Mouse (Mus musculus): ENCODE data around the gene Adamts4. TPM values are rescaled to one million over a fixed set of nuclear protein-coding genes. Genes with fewer than 3 reads are reported as not detected.

The Adamts4 gene
- polyA plus RNA-seq, 1 experiment from 2014 or later: 5.0 TPM

GRCm38 (mm10) chr1:171227879-171228278, 22.3 kb upstream of the Adamts4 start:
- DNase-seq (ENCODE audit: low spot score) (no peak), ATAC-seq (replicated peaks; ENCODE audit: low FRiP score, low TSS enrichment, low read depth) (no peak)
- H3K36me3 ChIP-seq (ENCODE audit: control insufficient read depth, insufficient read depth, low read length): no peaks in the 10 kb centered on the region
- 90% methylated on average over 1 of the region's 1 CpGs for WGBS
- no peaks in the 10 kb centered on the region for H3K4me1 ChIP-seq (replicated peaks; ENCODE audit: control insufficient read depth, insufficient read depth, low read length)
- H3K4me2 ChIP-seq (ENCODE audit: low read length): no peak overlapping the region
- no peak overlapping the region for H3K27ac ChIP-seq (ENCODE audit: low read depth)
- H3K9ac ChIP-seq (ENCODE audit: low read length): no peak overlapping the region
- H3K27me3 ChIP-seq (replicated peaks; ENCODE audit: control insufficient read depth, insufficient read depth, low read length): no peaks in the 10 kb centered on the region
- H3K9me3 ChIP-seq (ENCODE audit: control insufficient read depth, low read length): no peaks in the 10 kb centered on the region
- no peak overlapping the region for H3K4me3 ChIP-seq (ENCODE audit: low read depth, low read length)

DNA sequence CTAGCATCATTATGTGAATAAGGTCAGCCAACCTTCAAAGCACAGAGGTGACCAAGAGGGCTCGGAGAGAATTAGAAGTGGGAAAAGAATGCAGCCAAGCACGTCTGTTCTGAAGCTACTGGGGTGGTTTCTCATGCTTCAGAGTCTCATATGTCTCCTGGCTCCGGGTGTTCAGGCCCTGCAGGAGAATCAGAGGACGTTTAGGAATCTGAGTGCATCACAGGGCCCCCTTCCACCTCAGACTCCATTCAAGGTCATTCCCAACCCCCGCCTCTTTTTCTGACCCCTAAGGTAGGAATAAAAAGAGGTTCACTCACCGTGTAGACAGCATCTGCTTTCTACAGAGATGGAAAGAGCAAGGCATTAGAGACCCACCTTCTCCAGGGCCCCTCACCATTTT, 20.5 kb upstream of the Adamts4 start:
- Histone ChIP-seq H3K4me3 (ENCODE audit: low read depth, low read length) (no peak overlapping the region), H3K9me3 (ENCODE audit: control insufficient read depth, low read length) (no peaks in the 10 kb centered on the region), H3K27ac (ENCODE audit: low read depth) (no peak overlapping the region), H3K4me2 (ENCODE audit: low read length) (no peak overlapping the region), H3K9ac (ENCODE audit: low read length) (no peak overlapping the region), H3K4me1 (replicated peaks; ENCODE audit: control insufficient read depth, insufficient read depth, low read length) (no peaks in the 10 kb centered on the region), H3K27me3 (replicated peaks; ENCODE audit: control insufficient read depth, insufficient read depth, low read length) (no peaks in the 10 kb centered on the region), H3K36me3 (ENCODE audit: control insufficient read depth, insufficient read depth, low read length) (peaks cover 16% of the 10 kb centered on the region)
- DNase-seq (ENCODE audit: low spot score) (no peak), ATAC-seq (replicated peaks; ENCODE audit: low FRiP score, low TSS enrichment, low read depth) (no peak)
- 64% methylated on average over 6 of the region's 6 CpGs for WGBS

- peaks cover 21% of the 10 kb centered on the region for H3K36me3 ChIP-seq (ENCODE audit: control insufficient read depth, insufficient read depth, low read length)
- H3K4me3 ChIP-seq (ENCODE audit: low read depth, low read length): no peak overlapping the region
- H3K4me1 ChIP-seq (replicated peaks; ENCODE audit: control insufficient read depth, insufficient read depth, low read length): no peaks in the 10 kb centered on the region
- no peak for ATAC-seq (replicated peaks; ENCODE audit: low FRiP score, low TSS enrichment, low read depth)
- no peaks in the 10 kb centered on the region for H3K9me3 ChIP-seq (ENCODE audit: control insufficient read depth, low read length)
- 79% methylated on average over 3 of the region's 3 CpGs for WGBS
- no peak overlapping the region for H3K9ac ChIP-seq (ENCODE audit: low read length)
- H3K27me3 ChIP-seq (replicated peaks; ENCODE audit: control insufficient read depth, insufficient read depth, low read length): no peaks in the 10 kb centered on the region
- no peak overlapping the region for H3K27ac ChIP-seq (ENCODE audit: low read depth)
- no peak overlapping the region for H3K4me2 ChIP-seq (ENCODE audit: low read length)
- no peak for DNase-seq (ENCODE audit: low spot score)
Observed at GRCm38 (mm10) chr1:171230215-171230614, 20.0 kb upstream of the Adamts4 start.

- no peaks in the 10 kb centered on the region for H3K4me1 ChIP-seq (replicated peaks; ENCODE audit: control insufficient read depth, insufficient read depth, low read length)
- H3K9ac ChIP-seq (ENCODE audit: low read length): no peak overlapping the region
- peaks cover 37% of the 10 kb centered on the region for H3K36me3 ChIP-seq (ENCODE audit: control insufficient read depth, insufficient read depth, low read length)
- no peak overlapping the region for H3K4me3 ChIP-seq (ENCODE audit: low read depth, low read length)
- H3K9me3 ChIP-seq (ENCODE audit: control insufficient read depth, low read length): no peaks in the 10 kb centered on the region
- DNase-seq (ENCODE audit: low spot score) (no peak), ATAC-seq (replicated peaks; ENCODE audit: low FRiP score, low TSS enrichment, low read depth) (no peak)
- 69% methylated on average over 4 of the region's 4 CpGs for WGBS
- H3K27ac ChIP-seq (ENCODE audit: low read depth): no peak overlapping the region
- no peaks in the 10 kb centered on the region for H3K27me3 ChIP-seq (replicated peaks; ENCODE audit: control insufficient read depth, insufficient read depth, low read length)
- H3K4me2 ChIP-seq (ENCODE audit: low read length): no peak overlapping the region
Observed at GRCm38 (mm10) chr1:171231844-171232243, 18.4 kb upstream of the Adamts4 start.

DNA sequence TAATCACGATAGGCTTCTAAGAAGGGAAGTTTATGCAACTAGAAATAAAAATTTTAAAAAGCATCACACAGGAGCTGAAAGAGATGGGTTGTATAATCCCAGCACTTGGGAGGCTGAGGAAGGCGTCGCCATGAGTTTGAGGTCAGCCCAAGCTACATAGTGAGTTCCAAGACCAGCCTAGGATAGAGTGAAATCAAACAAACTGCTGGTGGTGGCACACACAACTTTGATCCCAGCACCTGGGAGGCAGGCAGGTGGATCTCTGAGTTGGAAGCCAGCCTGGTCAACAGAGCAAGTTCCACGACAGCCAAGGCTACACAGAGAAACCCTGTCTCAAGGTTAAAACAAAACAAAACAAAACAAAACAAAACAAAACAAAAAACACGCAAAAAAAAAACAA, 17.9 kb upstream of the Adamts4 start:
- H3K27me3 ChIP-seq (replicated peaks; ENCODE audit: control insufficient read depth, insufficient read depth, low read length): no peaks in the 10 kb centered on the region
- ATAC-seq (replicated peaks; ENCODE audit: low FRiP score, low TSS enrichment, low read depth) (no peak), DNase-seq (ENCODE audit: low spot score) (no peak)
- H3K9me3 ChIP-seq (ENCODE audit: control insufficient read depth, low read length): no peaks in the 10 kb centered on the region
- no peak overlapping the region for H3K9ac ChIP-seq (ENCODE audit: low read length)
- H3K27ac ChIP-seq (ENCODE audit: low read depth): no peak overlapping the region
- H3K4me2 ChIP-seq (ENCODE audit: low read length): no peak overlapping the region
- no peaks in the 10 kb centered on the region for H3K4me1 ChIP-seq (replicated peaks; ENCODE audit: control insufficient read depth, insufficient read depth, low read length)
- 84% methylated on average over 5 of the region's 5 CpGs for WGBS
- peaks cover 42% of the 10 kb centered on the region for H3K36me3 ChIP-seq (ENCODE audit: control insufficient read depth, insufficient read depth, low read length)
- no peak overlapping the region for H3K4me3 ChIP-seq (ENCODE audit: low read depth, low read length)

GRCm38 (mm10) chr1:171232800-171233730, 17.2 kb upstream of the Adamts4 start:
- no peaks in the 10 kb centered on the region for H3K9me3 ChIP-seq (ENCODE audit: control insufficient read depth, low read length)
- H3K27me3 ChIP-seq (replicated peaks; ENCODE audit: control insufficient read depth, insufficient read depth, low read length): no peaks in the 10 kb centered on the region
- H3K4me2 ChIP-seq (ENCODE audit: low read length): no peak overlapping the region
- H3K4me1 ChIP-seq (replicated peaks; ENCODE audit: control insufficient read depth, insufficient read depth, low read length): no peaks in the 10 kb centered on the region
- H3K9ac ChIP-seq (ENCODE audit: low read length): no peak overlapping the region
- H3K36me3 ChIP-seq (ENCODE audit: control insufficient read depth, insufficient read depth, low read length): peaks cover 49% of the 10 kb centered on the region
- WGBS: 79% methylated on average over 12 of the region's 12 CpGs
- ATAC-seq (replicated peaks; ENCODE audit: low FRiP score, low TSS enrichment, low read depth) (no peak), DNase-seq (ENCODE audit: low spot score) (no peak)
- no peak overlapping the region for H3K4me3 ChIP-seq (ENCODE audit: low read depth, low read length)
- H3K27ac ChIP-seq (ENCODE audit: low read depth): no peak overlapping the region

GRCm38 (mm10) chr1:171234126-171234525, 16.1 kb upstream of the Adamts4 start, which contains the start of gene Fcer1g:
Gene Fcer1g, minus strand, starts transcription at chr1:171234365.
- Histone ChIP-seq H3K9ac (ENCODE audit: low read length) (no peak within 1 kb of the TSS), H3K36me3 (ENCODE audit: control insufficient read depth, insufficient read depth, low read length) (peaks cover 60% of the 10 kb centered on the region), H3K27ac (ENCODE audit: low read depth) (no peak within 1 kb of the TSS; the same call in 1 of the 2 replicates), H3K4me2 (ENCODE audit: low read length) (no peak within 1 kb of the TSS), H3K4me3 (ENCODE audit: low read depth, low read length) (no peak within 1 kb of the TSS), H3K4me1 (replicated peaks; ENCODE audit: control insufficient read depth, insufficient read depth, low read length) (no peaks in the 10 kb centered on the region), H3K9me3 (ENCODE audit: control insufficient read depth, low read length) (no peaks in the 10 kb centered on the region), H3K27me3 (replicated peaks; ENCODE audit: control insufficient read depth, insufficient read depth, low read length) (no peaks in the 10 kb centered on the region)
- WGBS: 89% methylated on average over 14 of the region's 14 CpGs
- ATAC-seq (replicated peaks; ENCODE audit: low FRiP score, low TSS enrichment, low read depth): no peak
- no peak for DNase-seq (ENCODE audit: low spot score)

- 77% methylated on average over 4 of the region's 4 CpGs for WGBS
- DNase-seq (ENCODE audit: low spot score): no peak
- ATAC-seq (replicated peaks; ENCODE audit: low FRiP score, low TSS enrichment, low read depth): no peak
Observed at GRCm38 (mm10) chr1:171234538-171234937, 15.7 kb upstream of the Adamts4 start.

GRCm38 (mm10) chr1:171235791-171236190, 14.4 kb upstream of the Adamts4 start:
- no peaks in the 10 kb centered on the region for H3K27me3 ChIP-seq (replicated peaks; ENCODE audit: control insufficient read depth, insufficient read depth, low read length)
- no peaks in the 10 kb centered on the region for H3K9me3 ChIP-seq (ENCODE audit: control insufficient read depth, low read length)
- no peaks in the 10 kb centered on the region for H3K4me1 ChIP-seq (replicated peaks; ENCODE audit: control insufficient read depth, insufficient read depth, low read length)
- ATAC-seq (replicated peaks; ENCODE audit: low FRiP score, low TSS enrichment, low read depth): no peak
- H3K4me2 ChIP-seq (ENCODE audit: low read length): no peak overlapping the region
- no peak for DNase-seq (ENCODE audit: low spot score)
- no peak overlapping the region for H3K27ac ChIP-seq (ENCODE audit: low read depth)
- WGBS: 81% methylated on average over 4 of the region's 4 CpGs
- no peak overlapping the region for H3K9ac ChIP-seq (ENCODE audit: low read length)
- H3K36me3 ChIP-seq (ENCODE audit: control insufficient read depth, insufficient read depth, low read length): peaks cover 76% of the 10 kb centered on the region
- no peak overlapping the region for H3K4me3 ChIP-seq (ENCODE audit: low read depth, low read length)

More at GRCm38 (mm10) chr1:171234538-171234937, 15.7 kb upstream of the Adamts4 start:
- no peaks in the 10 kb centered on the region for H3K4me1 ChIP-seq (replicated peaks; ENCODE audit: control insufficient read depth, insufficient read depth, low read length)
- no peaks in the 10 kb centered on the region for H3K27me3 ChIP-seq (replicated peaks; ENCODE audit: control insufficient read depth, insufficient read depth, low read length)
- no peak overlapping the region; the same call in 1 of the 2 replicates for H3K27ac ChIP-seq (ENCODE audit: low read depth)
- H3K9ac ChIP-seq (ENCODE audit: low read length): no peak overlapping the region
- no peak overlapping the region for H3K4me2 ChIP-seq (ENCODE audit: low read length)
- H3K36me3 ChIP-seq (ENCODE audit: control insufficient read depth, insufficient read depth, low read length): peaks cover 64% of the 10 kb centered on the region
- no peak overlapping the region for H3K4me3 ChIP-seq (ENCODE audit: low read depth, low read length)
- no peaks in the 10 kb centered on the region for H3K9me3 ChIP-seq (ENCODE audit: control insufficient read depth, low read length)

Measured in intestine, embryonic 14.5 days (tissue).